24 mouse cellular contexts compared by ENCODE assay signal in genomic region chr9:56627295-56627694, GRCm38 (mm10).
A peak's percentile ranks its signal among the peaks of the same experiment; 100 is the strongest.
DNase-seq lines count a peak whose midpoint lies in the region; ATAC-seq and TF ChIP-seq lines count a peak whose summit lies in the region.
"Had no signal": no experiment of that assay in that cellular context is flagged by ENCODE, and none has a peak within 500 bp of the region (broad histone marks: within the 10 kb centered on the region; RNA-seq: fewer than 3 reads in every experiment).

No protein-coding gene starts in this region.

- TF ChIP-seq CTCF in left cerebral cortex, adult 2 months (IDR thresholded peaks at IDR 0.05), result no peak

- H3K27me3 ChIP-seq in hindbrain, embryonic 10.5 days (ENCODE audit: insufficient read depth, poor library complexity, severe bottlenecking), result peaks cover 31% of the 10 kb centered on the region
- H3K27me3 ChIP-seq in hindbrain, embryonic 13.5 days, result peaks cover under 1% of the 10 kb centered on the region; the same call in 1 of the 2 replicates
- H3K27me3 ChIP-seq: embryonic facial prominence, embryonic 15.5 days had no signal

- no peak overlapping the region for H3K9ac ChIP-seq in hindbrain, embryonic 13.5 days
- H3K9ac ChIP-seq: embryonic facial prominence, embryonic 13.5 days; embryonic facial prominence, embryonic 15.5 days; forebrain, embryonic 12.5 days had no signal

- intact Hi-C loops in left cerebral cortex, adult 2 months (cut with DNase I), result no loop called here
- intact Hi-C loops in left cerebral cortex, postnatal 4 days (cut with DNase I), result no loop called here

- H3K9me3 ChIP-seq in hindbrain, embryonic 10.5 days, result no peaks in the 10 kb centered on the region
- no peaks in the 10 kb centered on the region for H3K9me3 ChIP-seq in hindbrain, embryonic 13.5 days
- H3K9me3 ChIP-seq: embryonic facial prominence, embryonic 13.5 days; embryonic facial prominence, embryonic 15.5 days; forebrain, embryonic 10.5 days; forebrain, embryonic 12.5 days; G1E had no signal

- H3K4me2 ChIP-seq in hindbrain, embryonic 13.5 days, result no peak overlapping the region
- H3K4me2 ChIP-seq: embryonic facial prominence, embryonic 13.5 days; embryonic facial prominence, embryonic 15.5 days; forebrain, embryonic 12.5 days had no signal

- no peak overlapping the region for H3K4me3 ChIP-seq in hindbrain, embryonic 10.5 days
- no peak overlapping the region for H3K4me3 ChIP-seq in hindbrain, embryonic 13.5 days
- H3K4me3 ChIP-seq in left cerebral cortex, adult 2 months, result 0 out of 2 replicates have a peak overlapping the region, but pooled peaks have one; percentile 11
- H3K4me3 ChIP-seq: embryonic facial prominence, embryonic 13.5 days; embryonic facial prominence, embryonic 15.5 days; erythroblast, embryonic 14.5 days; forebrain, embryonic 10.5 days; forebrain, embryonic 12.5 days had no signal

- 65% methylated on average over 4 of the region's 4 CpGs for WGBS in hindbrain, embryonic 10.5 days
- 72% methylated on average over 4 of the region's 4 CpGs for WGBS in hindbrain, embryonic 13.5 days

- H3K36me3 ChIP-seq in hindbrain, embryonic 10.5 days, result no peaks in the 10 kb centered on the region
- peaks cover 15% of the 10 kb centered on the region for H3K36me3 ChIP-seq in hindbrain, embryonic 13.5 days
- H3K36me3 ChIP-seq: embryonic facial prominence, embryonic 13.5 days; embryonic facial prominence, embryonic 15.5 days; forebrain, embryonic 10.5 days; forebrain, embryonic 12.5 days; G1E had no signal

- peaks cover 24% of the 10 kb centered on the region for H3K4me1 ChIP-seq in hindbrain, embryonic 10.5 days (replicated peaks)
- H3K4me1 ChIP-seq in hindbrain, embryonic 13.5 days (replicated peaks), result peaks cover 79% of the 10 kb centered on the region

- ATAC-seq in cerebellum, adult (ENCODE audit: insufficient number of reproducible peaks, low FRiP score, low TSS enrichment), result no peak
- no peak for ATAC-seq in hindbrain, embryonic 13.5 days (ENCODE audit: low FRiP score)
- ATAC-seq: activated CD4-positive, CD25-positive, alpha-beta regulatory T cell, adult 4 months; CD4-positive, CD25-positive, alpha-beta regulatory T cell, adult 4 months; forebrain, embryonic 14.5 days; forebrain, embryonic 16.5 days; Patski had no signal

- DNase-seq in cerebellum, adult 18-20 months, result peak; percentile 31 to 45
- DNase-seq in hindbrain, embryonic 10.5 days (ENCODE audit: low spot score), result no peak
- peak in 1 of 2 experiments; percentile 43 for DNase-seq in left cerebral cortex, adult 2 months (ENCODE audit: extremely low spot score in 1 of 2, low spot score in 2 of 2)
- no peak for DNase-seq in left cerebral cortex, postnatal 4 days
- DNase-seq: adrenal gland, adult 8-10 months; adrenal gland, postnatal 14 days; adrenal gland, postnatal 36 days; B cell, adult 2 months; cerebellum, adult 9-11 months; cerebellum, postnatal 36 days; embryo, embryonic 11 days had no signal

- peak overlapping the region; percentile 40; the same call in 1 of the 2 replicates for H3K27ac ChIP-seq in hindbrain, embryonic 10.5 days
- H3K27ac ChIP-seq in hindbrain, embryonic 13.5 days, result no peak overlapping the region
- H3K27ac ChIP-seq in left cerebral cortex, adult 2 months, result no peak overlapping the region
- H3K27ac ChIP-seq: embryonic facial prominence, embryonic 13.5 days; embryonic facial prominence, embryonic 15.5 days; forebrain, embryonic 10.5 days; forebrain, embryonic 12.5 days had no signal

Comparison
In these comparisons a context has a peak if more than half of its experiments do, and no peak if none do; other contexts are left out.
1. DNase-seq: peak in cerebellum, adult 18-20 months (2 of 2); none in hindbrain, embryonic 10.5 days (single experiment) and left cerebral cortex, postnatal 4 days (single experiment).